Mouse (Mus musculus) kidney, postnatal 25 days (tissue): ENCODE measurements around the gene Myadm.
"Not testable (repeated sequence)": the region's sequence is repeated elsewhere in the genome, so short reads cannot be mapped to it uniquely, and the experiment has no call there.

Source experiments
- DNase-seq, 2 experiments: peaks; one replicate each; pipeline ENCODE4 v3.0.0; 2021; ENCODE audit warnings: mixed read lengths in 2 of 2

Myadm gene

GRCm38 (mm10) chr7:3288976-3289970, at the start of gene Myadm, which contains the start of gene Prkcg:
TSS of gene Myadm (plus strand) at chr7:3289080.
TSS of gene Prkcg (plus strand) at chr7:3289179.
- DNase-seq, result peak; percentile 82 to 89

DNA sequence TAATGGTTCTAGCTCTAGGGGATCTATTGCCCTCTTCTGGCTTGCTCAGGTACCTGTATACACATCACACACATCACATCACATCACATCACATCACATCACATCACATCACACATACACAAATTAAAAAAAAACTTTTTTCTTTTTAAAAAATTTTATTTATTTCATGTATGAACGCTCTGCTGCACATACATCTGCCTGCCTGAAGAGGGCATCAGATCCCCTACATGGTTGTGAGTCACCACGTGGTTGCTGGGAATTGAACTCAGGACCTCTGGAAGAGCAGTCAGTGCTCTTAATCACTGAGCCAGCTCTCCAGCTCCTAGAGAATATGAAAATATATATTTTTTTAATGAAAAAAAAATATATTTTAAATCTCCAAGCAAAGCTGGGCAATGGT, 49.7 kb upstream of the Myadm start:
- no peak for DNase-seq

DNA sequence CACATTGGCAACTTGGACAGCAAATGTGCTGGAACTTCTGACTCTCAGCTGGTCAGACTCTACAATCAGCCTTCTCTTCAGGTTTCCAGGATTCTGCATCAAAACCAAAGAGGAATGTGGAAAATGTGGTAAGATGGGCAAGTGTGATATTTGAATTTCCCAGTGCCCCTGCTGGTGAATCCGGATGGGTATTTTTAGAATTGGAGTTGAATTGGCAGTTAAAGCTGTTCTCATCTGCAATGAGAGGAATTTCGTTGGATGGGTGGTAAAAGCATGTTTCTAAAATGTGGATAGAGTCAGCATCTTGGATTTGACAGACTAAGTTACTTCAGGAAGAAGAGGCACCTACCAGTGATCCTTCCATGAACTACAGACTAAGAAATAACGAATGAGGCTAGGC, 28.2 kb upstream of the Myadm start:
- DNase-seq, result no peak

- DNase-seq, result no peak
Measured at GRCm38 (mm10) chr7:3261446-3261845, 27.4 kb upstream of the Myadm start.

DNA sequence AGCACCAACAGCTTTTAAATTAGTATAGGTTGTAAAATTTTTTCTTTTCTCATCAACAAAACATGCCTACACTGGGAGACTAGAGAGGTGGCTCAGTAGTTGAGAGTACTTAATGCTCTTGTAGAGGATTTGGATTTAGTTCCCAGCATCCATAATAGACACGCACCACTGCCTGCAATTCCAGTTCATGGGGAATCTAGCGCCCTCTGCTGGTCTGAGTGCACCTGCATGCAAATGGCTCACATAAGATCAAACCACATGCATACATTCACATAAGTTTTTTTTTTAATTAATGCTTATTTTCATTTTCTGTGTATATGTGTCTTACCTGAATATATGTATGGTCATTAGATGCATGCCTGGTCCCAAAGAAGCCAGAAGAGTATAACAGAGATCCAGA, 26.1 kb upstream of the Myadm start:
- peak; percentile 38 to 66 for DNase-seq

GRCm38 (mm10) chr7:3264390-3265022, 24.4 kb upstream of the Myadm start:
- no peak for DNase-seq

DNA sequence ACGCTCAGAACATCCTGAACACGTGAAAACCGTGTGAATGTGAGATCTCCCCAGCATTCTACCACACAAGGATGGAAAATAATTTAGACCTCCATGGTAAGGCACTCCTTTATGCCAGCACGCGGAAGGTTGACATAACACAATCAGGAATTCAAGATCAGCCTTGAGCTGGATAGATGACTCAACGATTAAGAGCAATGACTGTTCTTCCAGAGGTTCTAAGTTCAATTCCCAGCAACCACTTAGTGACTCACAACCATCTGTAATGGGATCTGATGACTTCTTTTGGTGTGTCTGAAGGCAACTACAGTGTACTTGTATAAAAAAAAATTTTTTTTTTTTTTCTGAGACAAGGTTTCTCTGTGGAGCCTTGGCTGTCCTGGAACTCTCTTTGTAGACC, 23.6 kb upstream of the Myadm start:
- DNase-seq, result no peak

DNA sequence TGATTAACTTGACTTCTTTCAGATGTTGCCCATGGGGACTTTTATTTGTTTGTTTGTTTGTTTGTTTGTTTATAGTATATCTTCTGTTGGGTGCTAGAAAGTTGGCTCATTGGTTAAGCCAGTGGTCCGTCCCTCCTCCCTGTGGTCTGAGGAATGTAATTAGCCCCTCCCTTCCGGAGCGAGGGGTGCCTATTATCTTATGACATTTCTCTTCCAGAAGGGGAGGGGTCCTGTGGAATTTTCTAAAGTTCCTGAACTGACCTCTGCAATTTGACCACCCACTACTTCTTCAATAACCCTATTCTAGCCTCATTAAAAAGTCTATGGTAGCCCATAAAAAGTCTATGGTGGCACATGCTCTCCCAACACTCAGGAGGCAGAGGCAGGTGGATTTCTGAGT, 21.6 kb upstream of the Myadm start:
- no peak for DNase-seq

- DNase-seq, result no peak
Measured at GRCm38 (mm10) chr7:3267888-3268287, 21.0 kb upstream of the Myadm start.

- DNase-seq, result no peak
Measured at GRCm38 (mm10) chr7:3268291-3268690, 20.6 kb upstream of the Myadm start.

DNA sequence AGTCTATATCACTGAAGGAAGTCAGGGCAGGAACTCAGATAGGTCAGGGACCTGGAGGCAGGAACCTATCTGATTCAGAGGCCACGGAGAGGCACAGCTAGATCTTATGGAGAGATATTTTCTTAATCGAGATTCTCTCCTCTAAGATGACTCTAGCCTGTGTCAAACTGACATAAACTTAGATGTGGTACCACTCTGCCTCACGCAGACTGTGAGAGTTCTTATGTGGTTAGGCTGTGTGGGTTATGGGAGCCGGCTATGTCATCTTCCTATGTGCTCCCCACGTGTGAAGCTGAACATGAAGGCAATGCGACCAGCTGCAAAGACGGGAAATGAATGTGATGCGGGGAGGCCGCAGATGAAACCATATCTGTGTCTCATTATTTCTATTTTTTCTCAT, 16.7 kb upstream of the Myadm start:
- no peak for DNase-seq

DNA sequence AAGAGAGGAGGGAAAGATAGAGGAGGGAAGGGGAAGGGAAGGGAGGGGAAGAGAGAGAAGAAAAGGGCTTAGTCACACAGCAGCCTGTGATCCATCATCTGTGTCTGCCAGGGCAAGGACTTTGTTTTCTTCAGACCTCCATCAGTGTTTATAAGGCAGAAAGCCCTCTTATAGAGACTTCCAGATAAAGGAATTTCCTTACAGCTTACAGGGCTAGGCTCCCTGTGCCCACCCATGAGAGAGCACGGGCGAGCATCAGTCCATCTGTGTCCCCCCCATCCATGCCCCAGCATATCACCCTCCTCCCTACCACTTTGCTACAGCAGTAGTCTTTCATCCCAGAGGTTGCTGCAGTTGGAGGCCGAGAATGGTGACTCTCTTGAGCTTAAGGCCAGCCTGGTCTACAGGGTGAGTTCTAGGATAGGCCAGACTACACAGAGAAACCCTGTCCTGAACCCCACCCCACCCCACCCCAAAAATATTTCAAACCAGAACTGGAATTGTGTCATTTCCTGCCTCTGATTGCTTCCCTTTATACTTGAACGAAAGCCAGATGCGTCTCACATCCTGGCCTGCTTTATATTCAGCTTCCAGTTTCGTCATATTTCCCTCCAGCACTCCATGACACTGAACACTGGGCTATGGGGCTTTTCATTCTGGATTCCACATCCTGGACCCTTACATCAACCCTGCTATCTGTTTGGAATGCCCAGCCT, 13.3 kb upstream of the Myadm start:
- no peak for DNase-seq

- not testable (repeated sequence) for DNase-seq
Measured at GRCm38 (mm10) chr7:3276781-3277180, 12.1 kb upstream of the Myadm start.

DNA sequence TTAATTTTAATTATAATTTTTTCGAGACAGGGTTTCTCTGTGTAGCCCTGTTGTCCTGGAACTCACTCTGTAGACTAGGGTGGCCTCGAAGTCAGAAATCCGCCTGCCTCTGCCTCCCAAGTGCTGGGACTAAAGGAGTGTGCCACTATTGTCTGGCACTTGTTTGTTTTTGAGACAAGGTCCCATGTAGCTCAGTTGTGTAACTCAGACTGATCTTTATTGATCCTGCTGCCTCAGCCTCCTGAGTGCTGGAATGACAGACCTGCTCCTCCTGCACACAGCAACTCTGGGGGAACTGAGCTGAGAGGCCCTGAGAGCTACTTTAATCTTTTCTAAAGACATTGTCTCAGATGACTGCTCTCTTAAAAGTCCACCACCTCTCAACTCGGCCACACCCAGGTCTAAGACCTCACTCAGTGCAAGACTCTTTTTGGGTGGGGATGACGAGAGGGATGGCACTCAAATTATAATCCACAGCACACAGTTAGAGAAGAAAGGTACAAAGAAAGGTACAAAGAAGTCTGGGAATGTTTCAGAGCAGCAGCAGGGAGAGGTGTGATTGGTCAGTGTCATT, 8.7 kb upstream of the Myadm start:
- no peak for DNase-seq

DNA sequence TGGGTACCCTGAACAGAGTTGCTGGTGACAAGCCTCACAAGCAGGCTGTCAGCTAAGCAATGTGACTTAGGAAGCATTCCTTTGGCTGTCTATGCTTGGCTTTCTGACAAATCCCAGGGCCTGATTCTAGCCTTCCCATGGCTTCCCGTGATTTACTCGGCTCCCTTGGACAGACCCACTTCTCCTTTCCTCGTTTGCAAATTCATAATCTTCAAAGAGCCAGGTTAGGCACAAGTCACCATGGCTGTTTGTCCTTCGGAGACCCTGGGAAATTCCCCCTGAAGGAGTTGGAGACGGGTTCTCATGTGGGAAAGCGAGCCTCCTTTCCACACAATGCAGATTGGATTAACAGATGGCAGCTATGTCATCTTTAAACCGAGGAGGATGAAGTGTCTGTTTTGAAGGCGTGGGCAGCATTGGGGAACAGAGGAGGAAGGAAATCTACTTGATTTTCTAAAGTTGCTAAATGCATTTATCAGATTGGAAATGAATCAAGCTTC, 8.2 kb upstream of the Myadm start:
- DNase-seq, result no peak

- no peak for DNase-seq
Measured at GRCm38 (mm10) chr7:3281741-3282140, 7.1 kb upstream of the Myadm start.

DNA sequence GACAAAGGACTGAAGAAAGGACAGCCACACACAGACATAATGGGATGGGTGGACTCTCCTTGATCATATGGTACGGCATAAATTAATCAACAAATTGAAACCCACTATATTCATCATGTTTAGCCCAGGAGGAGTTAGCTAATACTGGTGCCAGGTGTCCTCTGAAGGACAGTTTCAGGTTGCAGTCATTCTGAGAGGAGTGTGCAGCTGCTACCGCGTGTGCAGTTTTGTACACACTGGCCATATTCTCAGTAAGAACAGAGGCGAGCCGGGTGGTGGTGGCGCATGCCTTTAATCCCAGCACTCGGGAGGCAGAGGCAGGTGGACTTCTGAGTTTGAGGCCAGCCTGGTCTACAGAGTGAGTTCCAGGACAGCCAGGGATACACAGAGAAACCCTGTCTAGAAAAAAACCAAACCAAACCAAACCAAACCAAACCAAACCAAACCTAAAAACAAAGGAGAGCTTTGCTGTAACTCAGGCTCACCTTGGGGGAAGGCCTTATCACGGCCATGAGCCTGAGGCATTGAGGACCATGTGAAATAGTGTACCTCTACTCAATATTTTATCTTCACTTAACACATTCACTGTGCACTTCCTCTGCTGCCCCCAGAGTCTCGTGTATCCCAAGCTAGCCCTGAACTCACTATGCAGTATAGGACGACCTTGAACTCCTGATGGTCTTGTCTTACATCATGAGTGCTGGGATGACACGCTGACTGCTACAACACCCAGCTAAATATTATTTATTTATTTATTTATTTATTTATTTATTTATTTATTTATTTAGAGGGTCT, 5.6 kb upstream of the Myadm start:
- DNase-seq, result no peak

DNA sequence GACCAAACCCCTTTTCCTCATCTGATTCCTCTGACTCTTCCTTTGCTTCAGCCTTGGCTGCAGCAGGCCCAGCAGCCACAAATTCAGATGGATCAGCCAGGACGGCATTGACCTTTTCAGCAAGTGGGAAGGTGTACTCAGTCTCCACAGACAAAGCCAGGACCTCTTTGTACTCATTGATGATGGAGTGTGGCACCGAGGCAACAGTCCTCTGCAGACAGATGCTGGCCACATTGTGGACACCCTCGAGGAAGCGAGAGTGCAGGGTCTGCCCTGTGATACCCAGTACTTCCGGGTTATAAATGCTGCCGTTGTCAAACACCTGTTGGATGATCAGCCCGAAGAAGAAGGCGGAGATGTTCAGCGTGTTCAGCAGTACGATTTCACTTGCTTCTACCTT, 4.3 kb upstream of the Myadm start:
- no peak for DNase-seq

GRCm38 (mm10) chr7:3286036-3286435, 2.8 kb upstream of the Myadm start:
- no peak for DNase-seq

DNA sequence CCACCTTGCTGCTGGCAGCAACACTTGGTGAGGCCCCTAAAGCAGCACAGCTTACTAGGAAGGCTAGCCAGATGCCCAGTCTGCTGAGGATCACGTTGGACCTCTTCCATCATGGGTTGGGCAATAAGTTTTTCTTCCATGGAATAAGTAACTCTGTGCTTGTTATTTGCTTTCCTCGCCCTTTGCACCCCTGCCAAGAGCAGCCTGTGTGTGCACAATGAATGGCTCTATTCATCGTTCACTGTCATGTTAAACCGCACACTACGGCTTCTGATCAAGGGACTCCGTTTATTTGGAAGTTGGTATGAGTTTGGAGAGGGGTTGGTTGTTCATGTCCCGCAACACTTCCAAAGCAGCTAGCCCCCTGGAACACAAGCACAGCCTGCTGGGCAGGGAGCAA, 1.7 kb upstream of the Myadm start:
- no peak for DNase-seq

- DNase-seq, result peak; percentile 96 to 97
Measured at GRCm38 (mm10) chr7:3290257-3291033, 1.6 kb downstream of the Myadm start.
